Mouse (Mus musculus) ES-Bruce4 (cell line): ENCODE measurements around the gene Snx29.

Source experiments
- CTCF ChIP-seq: IDR thresholded peaks from one replicate; pipeline ENCODE4 v1.8.1; 2011; ENCODE audit warnings: low read depth, low read length
- EP300 ChIP-seq: IDR thresholded peaks from 2 replicates; pipeline ENCODE4 v1.6.1; 2011; ENCODE audit warnings: low read depth, low read length; ENCODE audit not compliant: insufficient read depth

- TF ChIP-seq CTCF (no peak), EP300 (no peak)
These were observed 298.3 kb downstream of the Snx29 start for GRCm38 (mm10) chr16:11621042-11621441.
